Mouse (Mus musculus) E14TG2a.4 (cell line): ENCODE measurements around the gene Cenpu.

Experiments used
- H3K27me3 ChIP-seq: 2 replicates; pipeline ENCODE4 v1.6.1; 2014; ENCODE audit warnings: low read length, control low read depth; ENCODE audit not compliant: insufficient read depth
- H3K36me3 ChIP-seq: 2 replicates; pipeline ENCODE4 v1.6.1; 2014; ENCODE audit warnings: low read length, control low read depth; ENCODE audit not compliant: insufficient read depth
- H3K4me1 ChIP-seq: replicated peaks from 2 replicates; pipeline ENCODE4 v1.6.1; 2014; ENCODE audit warnings: low read depth, low read length, control low read depth
- H3K4me3 ChIP-seq: replicated peaks from 2 replicates; pipeline ENCODE4 v1.5.1; 2014; ENCODE audit warnings: mild to moderate bottlenecking, low read length
- H3K9me3 ChIP-seq: 2 replicates; pipeline ENCODE4 v1.6.1; 2014; ENCODE audit warnings: low read length, control low read depth
- CTCF ChIP-seq: conservative IDR thresholded peaks from 2 replicates; pipeline ENCODE4 v1.5.1; 2014; ENCODE audit warnings: low read length
- NANOG ChIP-seq: IDR thresholded peaks from 2 replicates; pipeline ENCODE4 v1.6.1; 2014; ENCODE audit warnings: borderline replicate concordance, low read length, mixed read lengths
- POU5F1 ChIP-seq: IDR thresholded peaks from 2 replicates; pipeline ENCODE4 v1.6.1; 2014; ENCODE audit warnings: low read length, borderline replicate concordance

Cenpu gene

GRCm38 (mm10) chr8:46625166-46625565 lies 73.3 kb downstream of the Cenpu start:
- H3K4me3 ChIP-seq = no peak overlapping the region
- peaks cover 26% of the 10 kb centered on the region for H3K4me1 ChIP-seq
- peaks cover 18% of the 10 kb centered on the region for H3K36me3 ChIP-seq
- no peaks in the 10 kb centered on the region for H3K9me3 ChIP-seq
- no peak for TF ChIP-seq POU5F1
- TF ChIP-seq CTCF = no peak
- TF ChIP-seq NANOG = no peak
- no peaks in the 10 kb centered on the region for H3K27me3 ChIP-seq

- TF ChIP-seq CTCF (no peak), POU5F1 (no peak), NANOG (no peak)
- H3K36me3 ChIP-seq = peaks cover 30% of the 10 kb centered on the region
- peaks cover 17% of the 10 kb centered on the region for H3K4me1 ChIP-seq
- H3K27me3 ChIP-seq = no peaks in the 10 kb centered on the region
- H3K9me3 ChIP-seq = no peaks in the 10 kb centered on the region
- no peak overlapping the region for H3K4me3 ChIP-seq
Observed at GRCm38 (mm10) chr8:46626642-46627041, 74.8 kb downstream of the Cenpu start.

DNA sequence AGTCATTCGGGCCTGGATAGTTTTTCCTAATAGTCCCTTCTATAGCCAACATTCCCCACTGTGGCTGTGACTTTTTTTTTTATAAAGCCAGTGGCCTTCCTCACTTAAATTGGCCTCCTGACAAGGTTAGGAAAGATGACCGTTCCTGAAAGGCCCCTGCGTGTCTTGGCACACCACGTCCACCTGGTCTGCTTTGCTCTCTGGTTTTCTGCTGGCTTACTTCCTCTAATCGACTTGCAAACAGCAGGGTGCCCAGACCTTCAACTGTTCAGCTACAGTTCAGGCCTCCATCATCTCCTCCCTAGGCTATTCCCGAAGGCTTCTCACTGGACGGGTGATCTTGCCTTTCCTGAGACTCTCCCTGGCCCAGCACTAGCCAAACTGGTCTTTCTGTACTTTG lies 76.1 kb downstream of the Cenpu start:
- no peak overlapping the region for H3K4me3 ChIP-seq
- peaks cover 40% of the 10 kb centered on the region for H3K36me3 ChIP-seq
- TF ChIP-seq CTCF (no peak), NANOG (no peak), POU5F1 (no peak)
- H3K9me3 ChIP-seq = no peaks in the 10 kb centered on the region
- peaks cover 17% of the 10 kb centered on the region for H3K4me1 ChIP-seq
- H3K27me3 ChIP-seq = no peaks in the 10 kb centered on the region

DNA sequence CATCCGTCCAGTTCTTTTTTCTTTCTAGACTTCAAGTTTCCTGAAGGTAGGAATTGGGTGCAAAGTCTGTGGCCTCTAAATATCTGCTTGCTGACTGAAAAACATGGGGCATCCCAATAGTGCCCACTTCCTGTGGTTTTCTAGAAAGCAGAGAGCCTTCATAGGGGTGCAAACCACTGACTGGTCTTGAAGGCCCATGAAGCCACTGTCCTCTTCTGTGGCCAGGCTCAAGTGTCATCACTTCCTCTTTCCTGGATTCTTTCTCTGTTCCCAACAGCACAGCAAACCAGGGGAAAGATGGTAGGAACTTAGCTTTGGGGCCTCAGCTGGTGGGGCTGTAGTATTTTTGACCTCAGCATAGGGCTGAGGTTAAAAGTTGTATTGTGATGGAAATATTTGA lies 76.8 kb downstream of the Cenpu start:
- H3K4me1 ChIP-seq = peaks cover 17% of the 10 kb centered on the region
- H3K36me3 ChIP-seq = peaks cover 48% of the 10 kb centered on the region
- no peaks in the 10 kb centered on the region for H3K9me3 ChIP-seq
- H3K4me3 ChIP-seq = no peak overlapping the region
- TF ChIP-seq NANOG (no peak), CTCF (no peak), POU5F1 (no peak)
- no peaks in the 10 kb centered on the region for H3K27me3 ChIP-seq
